Mouse (Mus musculus) cerebellum, adult 18-20 months (tissue): ENCODE measurements around the gene Hnrnpk.
"Not testable (repeated sequence)": the region's sequence is repeated elsewhere in the genome, so short reads cannot be mapped to it uniquely, and the experiment has no call there.

Source experiments
- DNase-seq, 2 experiments: peaks; one replicate each; pipeline ENCODE4 v3.0.0; 2021

Gene Hnrnpk

GRCm38 (mm10) chr13:58403243-58403642, at the start of gene Hnrnpk:
Hnrnpk (minus strand) TSS chr13:58403343.
- not testable (repeated sequence) for DNase-seq

GRCm38 (mm10) chr13:58452246-58452645, 49.1 kb upstream of the Hnrnpk start:
- no peak for DNase-seq

GRCm38 (mm10) chr13:58450459-58451182, 47.5 kb upstream of the Hnrnpk start:
- DNase-seq, result no peak

- DNase-seq, result no peak
Measured at GRCm38 (mm10) chr13:58446541-58446940, 43.4 kb upstream of the Hnrnpk start.

GRCm38 (mm10) chr13:58443787-58444186, 40.6 kb upstream of the Hnrnpk start:
- no peak for DNase-seq

GRCm38 (mm10) chr13:58443326-58443725, 40.2 kb upstream of the Hnrnpk start:
- DNase-seq, result no peak

- DNase-seq, result no peak
Measured at GRCm38 (mm10) chr13:58439716-58440115, 36.6 kb upstream of the Hnrnpk start.

GRCm38 (mm10) chr13:58423061-58423660, 20.0 kb upstream of the Hnrnpk start:
- no peak for DNase-seq

GRCm38 (mm10) chr13:58422242-58422641, 19.1 kb upstream of the Hnrnpk start:
- DNase-seq, result no peak

- DNase-seq, result no peak
Measured at GRCm38 (mm10) chr13:58421026-58421425, 17.9 kb upstream of the Hnrnpk start.

GRCm38 (mm10) chr13:58419266-58419665, 16.1 kb upstream of the Hnrnpk start:
- no peak for DNase-seq

GRCm38 (mm10) chr13:58418656-58419055, 15.5 kb upstream of the Hnrnpk start:
- no peak for DNase-seq

- DNase-seq, result no peak
Measured at GRCm38 (mm10) chr13:58415838-58416237, 12.7 kb upstream of the Hnrnpk start.

GRCm38 (mm10) chr13:58415374-58415773, 12.2 kb upstream of the Hnrnpk start:
- no peak for DNase-seq

- DNase-seq, result no peak
Measured at GRCm38 (mm10) chr13:58411073-58411472, 7.9 kb upstream of the Hnrnpk start.

- no peak for DNase-seq
Measured at GRCm38 (mm10) chr13:58402744-58403110, 416 bp downstream of the Hnrnpk start.

- peak; percentile 96 to 99 for DNase-seq
Measured at GRCm38 (mm10) chr13:58402003-58402743, 970 bp downstream of the Hnrnpk start, which contains the start of gene Rmi1. Rmi1 (plus strand) TSS chr13:58402248.

GRCm38 (mm10) chr13:58401135-58402002, 1.8 kb downstream of the Hnrnpk start:
- peak; percentile 71 to 75 for DNase-seq

GRCm38 (mm10) chr13:58400576-58400975, 2.6 kb downstream of the Hnrnpk start:
- no peak for DNase-seq

GRCm38 (mm10) chr13:58397651-58398050, 5.5 kb downstream of the Hnrnpk start:
- no peak for DNase-seq

- DNase-seq, result not testable (repeated sequence)
Measured at GRCm38 (mm10) chr13:58394392-58394791, 8.8 kb downstream of the Hnrnpk start.

GRCm38 (mm10) chr13:58389324-58389951, 13.7 kb downstream of the Hnrnpk start:
- no peak for DNase-seq
